Mouse (Mus musculus) lung, embryonic 14.5 days (tissue): ENCODE results near the gene Sox4. TPM values are rescaled to one million over a fixed set of nuclear protein-coding genes. Genes with fewer than 3 reads are reported as not detected.

ENCODE experiments used
- ATAC-seq: fragments of 200-750 bp; cut with Nextera tagmentation; 2 replicates; pipeline ENCODE4 v1.8.0; 2017; ENCODE audit warnings: mild to moderate bottlenecking, moderate TSS enrichment, moderate library complexity; ENCODE audit not compliant: insufficient read depth
- DNase-seq: peaks from one replicate; pipeline ENCODE4 v3.0.0-alpha.2; 2015
- H3K27ac ChIP-seq: fragments of 300-500 bp; sonication (generic); 2 replicates; pipeline ENCODE4 v1.5.1; 2014; ENCODE audit warnings: low read depth, mild to moderate bottlenecking, moderate library complexity
- H3K27me3 ChIP-seq: fragments of 300-500 bp; sonication (generic); 2 replicates; pipeline ENCODE4 v1.6.1; 2014; ENCODE audit warnings: low read length, control low read depth; ENCODE audit not compliant: insufficient read depth
- H3K36me3 ChIP-seq: fragments of 300-500 bp; sonication (generic); 2 replicates; pipeline ENCODE4 v1.6.1; 2014; ENCODE audit warnings: control low read depth; ENCODE audit not compliant: insufficient read depth
- H3K4me1 ChIP-seq: fragments of 300-500 bp; sonication (generic); 2 replicates; pipeline ENCODE4 v1.6.1; 2014; ENCODE audit warnings: antibody characterized with exemption, control low read depth; ENCODE audit not compliant: insufficient read depth
- H3K4me2 ChIP-seq: fragments of 300-500 bp; sonication (generic); 2 replicates; pipeline ENCODE4 v1.6.1; 2014; ENCODE audit warnings: mild to moderate bottlenecking
- H3K4me3 ChIP-seq: fragments of 300-500 bp; sonication (generic); 2 replicates; pipeline ENCODE4 v1.5.1; 2014; ENCODE audit warnings: low read depth, low read length
- H3K9ac ChIP-seq: fragments of 300-500 bp; sonication (generic); 2 replicates; pipeline ENCODE4 v1.6.1; 2014
- H3K9me3 ChIP-seq: fragments of 300-500 bp; sonication (generic); 2 replicates; pipeline ENCODE4 v1.6.1; 2016; ENCODE audit warnings: low read depth, low read length, control low read depth
- CTCF ChIP-seq: IDR thresholded peaks from 2 replicates; pipeline ENCODE4 v1.5.1; 2016; ENCODE audit warnings: antibody characterized with exemption, low read depth
- WGBS: fragments of 180-500 bp; shearing (Covaris S2); extraction: QIAGEN DNeasy Blood & Tissue Kit; methylation state at CpG from one replicate; pipeline ENCODE4 v1.1.7; 2014; 5-methylcytosine and 5-hydroxymethylcytosine counted together
- polyA plus RNA-seq: library from polyadenylated mRNA; unstranded; fragments of >200 nt; fragmentation: Nextera tagmentation; extraction: Ambion mirVana; gene quantifications from 2 replicates; pipeline ENCODE4 v1.2.1, GENCODE M21; 2014

The Sox4 gene
- 93.2 and 97.5 TPM in 2 replicates for polyA plus RNA-seq

DNA sequence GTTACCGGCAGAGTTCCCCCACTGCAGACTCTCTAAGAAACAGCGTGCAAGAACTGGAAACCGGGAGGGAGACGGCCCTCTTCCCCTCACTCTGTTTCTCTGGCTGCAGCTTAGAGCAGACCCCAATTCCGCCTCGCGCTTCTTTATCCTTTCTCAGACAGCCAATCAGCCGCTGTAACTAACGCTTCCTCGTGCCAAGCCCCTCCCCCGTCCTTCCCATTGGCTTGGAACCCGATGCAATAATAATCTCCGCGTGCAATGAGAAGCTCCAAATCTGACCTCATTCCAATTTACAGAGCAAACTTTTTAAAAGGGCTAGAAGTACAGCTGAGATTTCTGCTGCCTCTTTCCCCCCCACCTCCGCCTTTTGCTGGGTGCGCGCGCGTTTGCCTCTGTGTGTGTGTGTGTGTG is at the start of gene Sox4:
TSS of gene Sox4 (minus strand) at position 133 of the 411 bp plus-strand sequence.
- Histone ChIP-seq H3K4me3 (peak within 1 kb of the TSS; percentile 87), H3K27ac (peak within 1 kb of the TSS; percentile 100), H3K4me2 (peak within 1 kb of the TSS; percentile 63), H3K4me1 (peaks cover 1% of the 10 kb centered on the region; the same call in 1 of the 2 replicates), H3K27me3 (no peaks in the 10 kb centered on the region), H3K36me3 (peaks cover 14% of the 10 kb centered on the region), H3K9me3 (no peaks in the 10 kb centered on the region), H3K9ac (peak within 1 kb of the TSS; percentile 100)
- peak; percentile 99 for DNase-seq
- WGBS: under 1% methylated on average over 19 of the region's 19 CpGs
- TF ChIP-seq CTCF: no peak
- ATAC-seq: peak; percentile 89

DNA sequence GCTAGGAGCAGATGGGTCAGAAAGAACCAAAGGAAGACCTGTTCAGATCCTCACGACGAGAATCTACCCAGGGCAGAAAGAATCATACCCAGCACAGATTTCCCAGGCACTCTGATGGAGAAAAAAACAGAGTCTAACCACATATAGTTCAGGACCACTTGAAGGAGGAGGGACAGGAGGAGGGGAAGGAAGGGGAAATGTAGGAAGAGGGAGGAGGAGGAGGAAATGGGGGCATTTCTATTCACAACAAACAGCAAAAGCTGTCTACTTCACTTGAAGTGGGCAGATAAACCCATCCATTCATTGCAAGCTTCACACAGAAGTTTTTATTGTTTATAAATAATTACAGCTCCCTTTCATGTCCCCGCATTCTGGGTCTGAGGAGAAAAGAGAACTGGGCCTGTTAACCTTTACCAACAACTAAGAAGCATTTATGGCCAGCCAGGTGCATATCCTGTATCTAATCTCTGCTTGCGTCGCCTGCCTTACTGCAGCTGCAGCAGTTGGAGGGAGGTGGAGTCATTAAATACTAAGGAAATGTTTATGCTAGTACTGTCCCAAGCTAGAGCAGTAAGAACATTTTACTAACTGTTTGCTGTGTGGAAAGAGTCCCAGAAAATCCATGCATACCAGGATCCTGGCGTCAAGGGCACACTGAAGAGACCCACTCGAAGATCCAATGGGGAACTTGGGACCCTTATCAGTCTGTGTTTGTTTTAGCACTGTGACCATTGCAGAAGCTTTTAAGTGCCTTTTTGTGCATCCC is 38.6 kb upstream of the Sox4 start:
- no peaks in the 10 kb centered on the region for H3K27me3 ChIP-seq
- H3K4me2 ChIP-seq: peak overlapping the region; percentile 8
- DNase-seq: peak; percentile 66
- H3K9ac ChIP-seq: no peak overlapping the region
- H3K4me1 ChIP-seq: peaks cover 13% of the 10 kb centered on the region
- WGBS: 16% methylated on average over 7 of the region's 7 CpGs
- peak; percentile 85 for ATAC-seq
- H3K4me3 ChIP-seq: no peak overlapping the region
- H3K27ac ChIP-seq: peak overlapping the region; percentile 61
- H3K9me3 ChIP-seq: no peaks in the 10 kb centered on the region
- H3K36me3 ChIP-seq: no peaks in the 10 kb centered on the region
- TF ChIP-seq CTCF: no peak

- Histone ChIP-seq H3K4me2 (no peak overlapping the region), H3K4me1 (peaks cover 13% of the 10 kb centered on the region), H3K36me3 (no peaks in the 10 kb centered on the region), H3K9ac (no peak overlapping the region), H3K27ac (peak overlapping the region; percentile 61; the same call in 1 of the 2 replicates), H3K4me3 (no peak overlapping the region), H3K9me3 (no peaks in the 10 kb centered on the region), H3K27me3 (no peaks in the 10 kb centered on the region)
- no peak for TF ChIP-seq CTCF
- 30% methylated on average over 16 of the region's 16 CpGs for WGBS
- peak; percentile 62 for DNase-seq
- peak; percentile 75; the same call in 1 of the 2 replicates for ATAC-seq
Observed at GRCm38 (mm10) chr13:28988751-28989703, 35.5 kb upstream of the Sox4 start.

DNA sequence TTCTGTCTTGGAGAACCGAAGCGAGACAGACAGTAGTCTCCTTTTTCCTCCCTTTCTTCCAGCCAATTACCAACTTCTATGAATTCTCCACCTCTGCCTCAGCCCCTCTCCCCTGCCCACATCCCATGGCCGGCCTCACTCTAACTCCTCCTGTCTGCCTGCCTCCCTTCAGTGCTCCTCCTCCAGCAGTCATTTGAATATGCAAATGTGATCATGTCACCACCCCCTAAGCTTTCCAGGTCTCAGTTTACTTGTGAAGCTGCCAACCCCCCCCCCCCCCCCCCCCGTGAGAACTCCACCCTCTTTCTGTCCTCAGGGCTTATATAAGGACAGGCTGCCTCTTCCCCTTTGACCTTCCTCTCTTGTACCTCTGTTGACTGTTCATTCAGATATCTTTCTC is 27.2 kb upstream of the Sox4 start:
- no peak for DNase-seq
- ATAC-seq: no peak
- no peak overlapping the region for H3K9ac ChIP-seq
- H3K9me3 ChIP-seq: no peaks in the 10 kb centered on the region; the same call in 1 of the 2 replicates
- no peak for TF ChIP-seq CTCF
- 65% methylated on average over 3 of the region's 4 CpGs for WGBS
- H3K36me3 ChIP-seq: no peaks in the 10 kb centered on the region
- no peak overlapping the region for H3K27ac ChIP-seq
- no peak overlapping the region for H3K4me3 ChIP-seq
- H3K4me1 ChIP-seq: no peaks in the 10 kb centered on the region
- H3K4me2 ChIP-seq: no peak overlapping the region
- H3K27me3 ChIP-seq: no peaks in the 10 kb centered on the region

DNA sequence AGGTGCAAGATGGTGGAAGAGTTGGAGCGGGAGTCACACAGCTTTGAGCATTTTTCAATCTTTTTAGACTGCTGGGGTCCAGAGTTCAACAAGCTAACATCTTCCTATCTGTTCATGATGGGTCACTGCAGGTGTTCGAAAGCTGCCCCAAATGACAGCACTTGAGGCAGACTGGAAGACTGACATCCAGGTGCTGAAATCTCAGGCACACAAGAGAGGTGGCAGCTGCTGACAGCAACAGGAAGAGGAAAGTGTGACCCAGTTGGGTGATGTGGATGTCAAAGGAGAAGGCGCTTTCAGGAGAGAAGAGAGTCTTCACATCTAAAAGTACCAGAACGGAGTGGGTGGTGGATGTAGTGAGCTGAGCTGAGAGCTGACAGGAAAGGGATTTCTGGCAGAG is 21.5 kb upstream of the Sox4 start:
- H3K4me1 ChIP-seq: no peaks in the 10 kb centered on the region
- TF ChIP-seq CTCF: no peak
- H3K27me3 ChIP-seq: no peaks in the 10 kb centered on the region
- DNase-seq (no peak), ATAC-seq (no peak)
- H3K9me3 ChIP-seq: no peaks in the 10 kb centered on the region; the same call in 1 of the 2 replicates
- no peaks in the 10 kb centered on the region for H3K36me3 ChIP-seq
- 63% methylated on average over 4 of the region's 4 CpGs for WGBS
- no peak overlapping the region for H3K4me3 ChIP-seq
- H3K4me2 ChIP-seq: no peak overlapping the region
- H3K27ac ChIP-seq: no peak overlapping the region
- H3K9ac ChIP-seq: no peak overlapping the region

GRCm38 (mm10) chr13:28974597-28974996 is 21.1 kb upstream of the Sox4 start:
- no peaks in the 10 kb centered on the region for H3K27me3 ChIP-seq
- ATAC-seq (no peak), DNase-seq (no peak)
- no peaks in the 10 kb centered on the region for H3K4me1 ChIP-seq
- no peak for TF ChIP-seq CTCF
- no peak overlapping the region for H3K27ac ChIP-seq
- H3K4me3 ChIP-seq: no peak overlapping the region
- no peaks in the 10 kb centered on the region; the same call in 1 of the 2 replicates for H3K9me3 ChIP-seq
- H3K9ac ChIP-seq: no peak overlapping the region
- H3K36me3 ChIP-seq: no peaks in the 10 kb centered on the region
- no peak overlapping the region for H3K4me2 ChIP-seq
- WGBS: 39% methylated on average over 5 of the region's 5 CpGs

- H3K4me2 ChIP-seq: no peak overlapping the region
- 97% methylated on average over 8 of the region's 8 CpGs for WGBS
- no peaks in the 10 kb centered on the region for H3K27me3 ChIP-seq
- H3K27ac ChIP-seq: no peak overlapping the region
- no peak for ATAC-seq
- no peaks in the 10 kb centered on the region for H3K9me3 ChIP-seq
- no peaks in the 10 kb centered on the region for H3K4me1 ChIP-seq
- H3K9ac ChIP-seq: no peak overlapping the region
- no peak for TF ChIP-seq CTCF
- H3K4me3 ChIP-seq: no peak overlapping the region
- H3K36me3 ChIP-seq: no peaks in the 10 kb centered on the region
- no peak for DNase-seq
Observed at GRCm38 (mm10) chr13:28960916-28961315, 7.4 kb upstream of the Sox4 start.
